Mouse (Mus musculus) left cerebral cortex, adult 11 months (tissue): ENCODE data around the gene Atf1.

Experiments
- DNase-seq: peaks from one replicate; pipeline ENCODE4 v3.0.0; 2022; ENCODE audit warnings: low spot score

The Atf1 gene

GRCm38 (mm10) chr15:100227663-100228534 lies at the start of gene Atf1:
Gene Atf1, plus strand, starts transcription at chr15:100227819.
- no peak for DNase-seq

GRCm38 (mm10) chr15:100178487-100178886 lies 49.1 kb upstream of the Atf1 start:
- DNase-seq: no peak

GRCm38 (mm10) chr15:100179685-100180084 lies 47.9 kb upstream of the Atf1 start:
- DNase-seq: no peak

- DNase-seq: no peak
These were observed 47.4 kb upstream of the Atf1 start for GRCm38 (mm10) chr15:100180221-100180620.

GRCm38 (mm10) chr15:100181841-100182240 lies 45.8 kb upstream of the Atf1 start:
- no peak for DNase-seq

GRCm38 (mm10) chr15:100182526-100183280 lies 44.9 kb upstream of the Atf1 start:
- DNase-seq: no peak

- no peak for DNase-seq
These were observed 44.1 kb upstream of the Atf1 start for GRCm38 (mm10) chr15:100183510-100183909.

GRCm38 (mm10) chr15:100184821-100185496 lies 42.7 kb upstream of the Atf1 start:
- DNase-seq: no peak

- no peak for DNase-seq
These were observed 41.4 kb upstream of the Atf1 start for GRCm38 (mm10) chr15:100186234-100186633.

GRCm38 (mm10) chr15:100186882-100187672 lies 40.5 kb upstream of the Atf1 start:
- DNase-seq: no peak

GRCm38 (mm10) chr15:100188542-100188941 lies 39.1 kb upstream of the Atf1 start:
- DNase-seq: no peak

GRCm38 (mm10) chr15:100188962-100189404 lies 38.6 kb upstream of the Atf1 start:
- DNase-seq: no peak

- no peak for DNase-seq
These were observed 37.5 kb upstream of the Atf1 start for GRCm38 (mm10) chr15:100190083-100190482.

- DNase-seq: no peak
These were observed 28.5 kb upstream of the Atf1 start for GRCm38 (mm10) chr15:100198983-100199745.

GRCm38 (mm10) chr15:100199790-100200189 lies 27.8 kb upstream of the Atf1 start:
- no peak for DNase-seq

- DNase-seq: no peak
These were observed 25.8 kb upstream of the Atf1 start for GRCm38 (mm10) chr15:100201806-100202205.

GRCm38 (mm10) chr15:100202431-100203015 lies 25.1 kb upstream of the Atf1 start:
- DNase-seq: no peak

- no peak for DNase-seq
These were observed 23.0 kb upstream of the Atf1 start for GRCm38 (mm10) chr15:100204574-100204973.

- DNase-seq: no peak
These were observed 17.6 kb upstream of the Atf1 start for GRCm38 (mm10) chr15:100210013-100210412.

- DNase-seq: no peak
These were observed 14.3 kb upstream of the Atf1 start for GRCm38 (mm10) chr15:100213339-100213738.
